Mouse (Mus musculus) granulocyte monocyte progenitor cell, adult 5-6 weeks (primary cell): ENCODE results near the gene Phldb2. TPM values are rescaled to one million over a fixed set of nuclear protein-coding genes. Genes with fewer than 3 reads are reported as not detected.

Experiments used
- total RNA-seq, 2 experiments: library from RNA; stranded (forward) in 1 of 2; stranded (reverse) in 1 of 2; fragments of 200-712, 200-1000 nt in 1 of 2; fragments of >200 nt in 1 of 2; fragmentation: Nextera tagmentation in 1 of 2; gene quantifications; 2 replicates each; pipeline ENCODE4 v1.2.3; 2014 to 2017

The Phldb2 gene
- total RNA-seq, 2 experiments from 2014 or later, result 1.4 to 4.3 TPM

Other genes starting within 250 kb of the Phldb2 start
- gene Tagln3, start 229.0 kb downstream of the Phldb2 start, total RNA-seq (2014; fragmentation: Nextera tagmentation), result not detected in 2 replicates
- gene Tagln3, start 229.0 kb downstream of the Phldb2 start, total RNA-seq (2017), result not detected in 2 replicates
- gene Abhd10, start 210.6 kb downstream of the Phldb2 start, total RNA-seq (2014; fragmentation: Nextera tagmentation), result 22.2 and 29.3 TPM in 2 replicates
- gene Abhd10, start 210.6 kb downstream of the Phldb2 start, total RNA-seq (2017), result 13.3 and 19.6 TPM in 2 replicates
- 2.4 and 2.8 TPM in 2 replicates for gene Plcxd2, start 56.6 kb upstream of the Phldb2 start, total RNA-seq (2014; fragmentation: Nextera tagmentation)
- 5.3 and 5.8 TPM in 2 replicates for gene Plcxd2, start 56.6 kb upstream of the Phldb2 start, total RNA-seq (2017)
- 0.92 TPM in 1 of 2 replicates, not detected in the other for gene Cd96, start 166.7 kb upstream of the Phldb2 start, total RNA-seq (2014; fragmentation: Nextera tagmentation)
- gene Cd96, start 166.7 kb upstream of the Phldb2 start, total RNA-seq (2017), result 1.1 and 2.3 TPM in 2 replicates
- gene Gm4737, start 201.5 kb upstream of the Phldb2 start, total RNA-seq (2014; fragmentation: Nextera tagmentation), result 3.2 and 3.7 TPM in 2 replicates
- 16.5 and 22.8 TPM in 2 replicates for gene Gm4737, start 201.5 kb upstream of the Phldb2 start, total RNA-seq (2017)